Mouse (Mus musculus) frontal cortex, postnatal 36 days (tissue): ENCODE measurements at regions not wholly inside any gene's neighbourhood (a gene's known extent, or its start where the extent isn't known, plus 50 kb on each side); places are given as distances from the start of the nearest gene placed in this dataset.

ENCODE experiments used
- DNase-seq, 2 experiments: peaks; one replicate each; pipeline ENCODE4 v3.0.0; 2022; ENCODE audit warnings: low spot score in 2 of 2

- DNase-seq: no peak
Observed at GRCm38 (mm10) chr4:106163220-106163619, 152.8 kb upstream of the Usp24 start.

DNA sequence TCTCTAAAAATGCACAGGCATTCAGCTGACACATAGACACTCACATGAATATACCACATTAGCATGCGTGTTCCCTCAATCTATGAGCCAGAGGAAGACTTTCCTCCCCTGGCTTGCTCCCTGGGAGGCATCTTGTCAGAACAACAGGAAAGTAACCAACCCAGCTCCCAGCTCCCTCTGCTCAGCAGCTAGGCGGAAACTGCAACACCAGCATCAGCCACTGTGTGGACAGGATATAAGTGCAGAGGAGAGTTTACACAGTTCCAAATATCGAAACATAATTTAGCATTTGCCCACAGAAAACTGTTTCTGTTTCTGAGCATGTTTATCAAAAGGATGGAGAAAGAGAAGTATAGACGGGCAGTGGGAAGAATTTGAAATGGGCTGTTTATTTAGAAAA is 148.3 kb upstream of the Usp24 start:
- no peak for DNase-seq

- DNase-seq: no peak
Observed at GRCm38 (mm10) chr4:106168741-106169140, 147.3 kb upstream of the Usp24 start.

GRCm38 (mm10) chr4:106169466-106169865 is 146.5 kb upstream of the Usp24 start:
- no peak for DNase-seq

DNA sequence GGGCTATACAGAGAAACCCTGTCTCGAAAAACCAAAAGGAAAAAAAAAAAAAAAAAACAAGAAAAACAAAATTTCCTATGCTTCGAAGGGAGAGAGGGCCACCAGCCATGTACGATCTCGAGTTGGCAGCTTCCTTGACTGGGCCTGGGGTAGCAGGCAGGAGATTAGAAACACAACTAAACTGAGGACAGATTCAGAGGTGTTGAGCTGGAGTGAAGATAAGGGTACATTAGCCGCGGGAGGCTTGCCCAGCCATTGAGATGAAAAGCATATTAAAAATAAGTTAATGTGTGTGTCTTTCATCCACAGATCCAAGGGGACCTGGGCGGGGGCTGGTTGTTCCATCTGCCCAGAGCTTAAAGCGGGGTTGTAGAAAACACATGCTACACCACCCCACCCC is 145.3 kb upstream of the Usp24 start:
- no peak for DNase-seq

DNA sequence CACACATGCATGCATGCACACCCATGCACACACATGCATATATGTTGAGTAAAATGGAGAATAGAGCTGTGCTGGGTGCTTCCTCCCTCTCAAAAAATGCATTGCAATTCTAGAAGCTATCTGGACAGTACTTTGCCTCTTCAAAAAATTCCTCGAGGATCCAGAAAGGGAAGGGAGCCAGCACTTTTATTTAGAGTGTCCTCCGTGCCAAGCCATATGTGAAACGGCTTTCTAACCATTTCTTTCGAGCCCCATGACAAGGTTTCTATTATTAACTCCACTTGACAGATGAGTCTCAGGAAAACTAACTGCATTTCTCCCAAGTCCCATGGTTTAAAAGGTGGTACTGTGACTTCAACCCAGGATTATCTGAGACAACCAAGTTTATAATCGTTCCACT is 140.7 kb upstream of the Usp24 start:
- DNase-seq: peak in 1 of 2 experiments; percentile 74

GRCm38 (mm10) chr4:106185745-106186501 is 130.1 kb upstream of the Usp24 start:
- DNase-seq: no peak

GRCm38 (mm10) chr4:106186684-106187083 is 129.3 kb upstream of the Usp24 start:
- no peak for DNase-seq

GRCm38 (mm10) chr4:106190248-106190647 is 125.8 kb upstream of the Usp24 start:
- DNase-seq: no peak

DNA sequence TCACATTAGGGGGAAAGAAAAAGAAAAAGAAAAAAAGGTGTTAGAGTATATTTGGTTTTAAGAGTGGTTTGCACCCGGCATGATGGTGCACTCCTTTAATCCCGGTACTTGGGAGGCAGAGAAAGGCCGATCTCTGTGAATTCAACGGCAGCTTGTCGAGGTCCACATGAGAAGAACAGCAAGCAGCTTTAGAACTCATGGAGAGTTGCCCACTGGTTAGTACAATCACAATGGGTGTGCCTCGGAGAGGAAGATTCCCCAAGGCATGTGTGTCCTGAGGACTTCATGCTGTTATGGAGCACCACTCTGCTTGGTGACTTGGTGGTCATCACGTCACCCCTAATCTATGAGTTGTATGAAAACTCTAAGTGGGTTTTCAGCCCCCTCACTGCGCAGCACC is 124.7 kb upstream of the Usp24 start:
- DNase-seq: no peak

- no peak for DNase-seq
Observed at GRCm38 (mm10) chr4:106191843-106192242, 124.2 kb upstream of the Usp24 start.

DNA sequence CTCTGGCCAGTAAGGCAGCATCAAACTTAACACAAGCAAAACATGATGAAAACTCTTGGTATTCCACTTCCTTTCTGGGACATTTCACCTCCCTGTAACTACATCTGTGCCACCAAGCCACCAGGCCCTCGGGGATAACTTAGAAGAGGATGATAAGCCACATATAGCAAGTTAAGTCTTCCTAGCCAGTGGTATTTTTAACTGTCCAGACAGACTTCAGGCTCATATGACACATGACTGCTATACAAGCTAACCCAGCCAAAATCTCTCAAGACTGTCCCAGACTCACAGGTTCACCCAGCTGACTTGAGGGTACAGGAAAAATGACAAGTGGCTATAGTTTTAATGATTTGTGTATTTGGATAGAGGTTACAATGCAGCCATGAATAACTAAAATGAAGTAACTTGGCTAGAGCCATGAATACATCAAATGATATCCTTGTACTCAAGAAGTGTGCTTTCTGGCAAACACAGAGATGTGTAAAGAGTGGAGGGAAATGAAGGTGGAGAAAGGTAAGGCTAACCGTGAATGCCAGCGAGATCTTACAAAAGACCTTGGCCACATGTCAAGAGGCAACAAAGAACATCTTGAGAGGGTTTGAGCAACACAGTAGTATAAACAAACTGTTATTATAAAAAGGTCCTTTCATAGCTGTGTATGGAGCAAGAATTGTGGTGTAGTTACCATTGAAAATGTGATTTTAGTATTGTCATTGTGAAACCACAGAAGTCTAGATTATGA is 122.6 kb upstream of the Usp24 start:
- DNase-seq: no peak

DNA sequence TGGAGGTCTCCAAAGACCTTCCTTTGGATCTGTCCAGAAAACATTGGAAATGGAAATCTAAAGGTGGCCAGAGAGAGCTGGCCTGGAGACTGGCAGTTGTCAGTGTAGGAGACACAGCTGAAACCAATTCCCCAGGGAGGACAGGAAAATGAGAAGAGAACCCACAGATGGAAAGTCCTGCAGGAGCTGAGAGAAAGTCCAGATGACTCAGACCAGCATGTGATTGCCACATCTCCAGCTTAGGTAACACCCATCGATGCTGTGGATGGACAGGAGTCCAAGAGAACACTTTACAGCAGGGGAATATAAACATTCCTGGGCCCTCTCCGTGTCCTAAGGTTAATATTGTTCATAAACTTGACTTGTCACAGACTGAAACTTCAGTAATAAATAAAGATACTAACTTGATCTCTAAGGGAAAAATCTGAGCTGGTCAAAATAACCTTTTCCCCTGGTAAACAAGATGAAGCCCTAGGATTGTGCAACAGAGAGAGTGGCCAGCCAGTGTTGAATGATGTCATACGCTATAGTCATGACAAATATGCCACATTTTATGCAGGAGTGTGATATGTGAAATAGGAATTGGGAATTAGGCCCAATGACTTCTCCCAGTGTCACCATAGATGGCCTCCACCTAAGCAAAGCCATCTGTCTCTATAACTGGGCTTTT is 120.4 kb upstream of the Usp24 start:
- DNase-seq: no peak

- DNase-seq: peak in 1 of 2 experiments; percentile 42
Observed at GRCm38 (mm10) chr4:106199833-106200232, 116.2 kb upstream of the Usp24 start.

DNA sequence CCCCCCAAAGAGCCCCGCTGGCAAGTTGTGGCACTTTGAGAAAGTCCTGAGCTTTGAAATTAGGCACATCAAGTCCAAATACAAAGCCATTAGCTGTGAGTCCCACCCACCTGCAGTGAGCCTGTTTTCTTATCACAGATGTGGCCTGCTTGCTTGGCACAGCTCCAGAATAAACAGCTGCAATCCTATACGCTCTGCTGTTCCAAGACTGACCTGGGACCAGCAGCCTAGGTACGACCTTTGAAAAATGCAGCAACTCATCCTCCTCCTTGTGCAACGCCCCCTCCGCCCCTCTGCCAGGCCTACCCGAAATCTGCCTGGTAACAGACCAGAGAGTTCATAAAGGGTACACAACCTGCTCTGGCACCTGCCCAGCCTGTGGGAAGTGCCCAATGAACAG is 115.8 kb upstream of the Usp24 start:
- no peak for DNase-seq

DNA sequence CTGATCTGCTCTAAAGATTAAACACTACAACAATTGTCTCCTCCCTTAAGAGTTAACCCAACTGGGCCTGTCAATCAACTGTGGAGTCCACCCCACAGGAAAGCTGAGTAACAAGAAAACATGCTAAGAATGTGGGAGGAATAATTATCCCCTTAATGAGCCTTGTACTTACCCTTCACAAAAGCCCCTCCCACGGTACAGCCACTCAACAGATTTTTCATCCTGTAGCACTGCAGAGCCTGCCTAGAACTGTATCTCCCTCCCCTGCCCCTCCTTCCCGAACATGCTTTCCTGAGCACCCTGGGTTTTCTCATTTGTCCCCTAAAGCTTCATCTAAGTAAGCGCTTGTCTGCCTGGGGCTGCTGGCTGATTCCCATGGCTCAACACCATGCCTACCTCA is 113.5 kb upstream of the Usp24 start:
- DNase-seq: no peak

GRCm38 (mm10) chr4:106205200-106205599 is 110.8 kb upstream of the Usp24 start:
- DNase-seq: no peak

DNA sequence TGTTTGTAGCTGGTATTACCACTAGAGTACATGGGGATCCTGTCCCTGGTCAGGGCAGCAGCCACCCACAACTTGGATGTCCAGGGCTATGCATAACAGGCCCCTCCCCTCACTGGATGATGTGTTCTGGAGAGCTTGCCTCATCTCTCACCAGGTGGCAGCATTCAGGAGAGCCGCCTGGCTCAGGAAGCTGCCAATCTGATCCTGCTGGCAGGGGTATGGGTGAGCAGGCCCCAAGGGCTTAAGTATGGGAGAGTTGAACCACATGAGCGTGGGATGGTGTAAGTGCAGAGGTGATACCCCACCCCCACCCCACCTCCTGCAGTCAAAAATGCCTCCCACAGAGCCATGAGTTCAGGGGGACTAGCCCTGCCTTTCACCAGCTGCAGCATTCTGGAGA is 110.0 kb upstream of the Usp24 start:
- no peak for DNase-seq

DNA sequence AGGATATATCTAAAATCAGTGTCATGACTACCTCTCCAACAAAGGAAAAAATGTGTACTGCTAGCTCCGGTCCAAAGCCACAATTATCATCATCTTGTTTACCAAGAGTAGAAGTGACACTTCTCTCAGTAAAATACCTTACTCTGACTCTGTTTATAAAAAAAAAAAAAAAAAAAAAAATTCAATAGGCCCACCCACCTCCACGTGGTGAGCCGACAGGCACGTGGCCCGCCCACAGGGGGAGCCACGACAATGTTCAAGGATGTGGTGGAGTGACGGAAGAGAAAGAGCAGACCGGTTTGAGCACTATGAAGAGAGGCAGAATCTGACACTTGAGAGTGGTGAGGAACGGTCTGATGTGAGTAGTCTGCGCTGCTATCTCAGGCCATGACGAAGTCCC is 106.5 kb upstream of the Usp24 start:
- DNase-seq: no peak

GRCm38 (mm10) chr4:106209975-106210374 is 106.0 kb upstream of the Usp24 start:
- DNase-seq: no peak

DNA sequence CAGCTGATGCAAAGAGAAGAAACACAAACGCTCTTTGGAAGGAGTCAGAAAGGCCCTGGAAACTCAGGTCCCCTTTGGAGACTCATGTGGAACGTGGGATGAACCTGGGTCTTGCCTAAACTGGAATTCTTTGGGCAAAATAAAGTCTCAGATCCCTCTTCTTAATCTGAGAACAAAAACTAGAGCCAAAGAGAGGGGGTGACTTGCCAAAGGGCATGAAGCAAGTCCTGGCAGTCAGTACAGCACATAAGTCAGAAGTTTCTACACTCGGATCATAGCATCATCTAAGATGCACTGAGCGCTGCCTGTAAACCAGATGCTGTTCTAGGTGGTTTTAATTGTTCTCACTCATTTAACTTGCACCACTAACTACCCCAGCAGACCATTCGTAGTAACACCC is 101.8 kb upstream of the Usp24 start:
- DNase-seq: no peak

GRCm38 (mm10) chr4:106220621-106221020 is 95.4 kb upstream of the Usp24 start:
- no peak for DNase-seq
